ENCODE assay signal across 14 mouse cellular contexts in genomic region chr9:75282179-75282578, GRCm38 (mm10).
"Had no signal": no experiment of that assay in that cellular context is flagged by ENCODE, and none has a peak within 500 bp of the region (broad histone marks: within the 10 kb centered on the region; RNA-seq: fewer than 3 reads in every experiment).

No protein-coding gene starts in this region.

- H3K4me1 ChIP-seq: heart, embryonic 13.5 days; hindbrain, embryonic 12.5 days; intestine, embryonic 15.5 days; limb, embryonic 13.5 days; limb, embryonic 15.5 days had no signal

- H3K27me3 ChIP-seq: heart, embryonic 15.5 days; hindbrain, embryonic 12.5 days; intestine, embryonic 15.5 days had no signal

- H3K9me3 ChIP-seq: heart, embryonic 13.5 days; heart, embryonic 15.5 days; hindbrain, embryonic 10.5 days; hindbrain, embryonic 12.5 days; intestine, embryonic 15.5 days; limb, embryonic 13.5 days; limb, embryonic 15.5 days; liver, embryonic 12.5 days had no signal

- H3K27ac ChIP-seq: gastrocnemius, adult 2 months; heart, adult 2 months; heart, embryonic 13.5 days; heart, embryonic 15.5 days; hindbrain, embryonic 10.5 days; hindbrain, embryonic 12.5 days; hindbrain, embryonic 14.5 days; intestine, embryonic 15.5 days; limb, embryonic 13.5 days; limb, embryonic 15.5 days; liver, embryonic 12.5 days had no signal

- H3K9ac ChIP-seq: heart, embryonic 13.5 days; heart, embryonic 15.5 days; hindbrain, embryonic 12.5 days; hindbrain, embryonic 14.5 days; intestine, embryonic 15.5 days; limb, embryonic 13.5 days; limb, embryonic 15.5 days; liver, embryonic 12.5 days had no signal

- ATAC-seq: intestine, postnatal 0 days; liver, embryonic 12.5 days had no signal

- DNase-seq: heart, adult 11 months had no signal

- H3K36me3 ChIP-seq: heart, embryonic 13.5 days; heart, embryonic 15.5 days; hindbrain, embryonic 10.5 days; hindbrain, embryonic 12.5 days; intestine, embryonic 15.5 days; limb, embryonic 13.5 days; limb, embryonic 15.5 days; liver, embryonic 12.5 days had no signal

- H3K4me3 ChIP-seq: gastrocnemius, adult 2 months; heart, adult 2 months; heart, embryonic 13.5 days; heart, embryonic 15.5 days; hindbrain, embryonic 10.5 days; hindbrain, embryonic 12.5 days; intestine, embryonic 15.5 days; limb, embryonic 13.5 days; limb, embryonic 15.5 days; liver, embryonic 12.5 days had no signal

- H3K4me2 ChIP-seq: heart, embryonic 11.5 days; heart, embryonic 13.5 days; heart, embryonic 15.5 days; hindbrain, embryonic 12.5 days; hindbrain, embryonic 14.5 days; intestine, embryonic 15.5 days; limb, embryonic 13.5 days; limb, embryonic 15.5 days; liver, embryonic 12.5 days had no signal
